Mouse (Mus musculus) kidney, embryonic 16.5 days (tissue): ENCODE measurements around the gene Pheta1. TPM values are rescaled to one million over a fixed set of nuclear protein-coding genes. Genes with fewer than 3 reads are reported as not detected.
A peak's percentile ranks its signal among the peaks of the same experiment; 100 is the strongest.

Experiments
- ATAC-seq: fragments of 200-750 bp; cut with Nextera tagmentation; 2 replicates; pipeline ENCODE4 v1.8.0; 2017; ENCODE audit warnings: moderate TSS enrichment; ENCODE audit not compliant: low FRiP score, low TSS enrichment
- H3K27ac ChIP-seq: fragments of 300-500 bp; sonication (generic); 2 replicates; pipeline ENCODE4 v1.5.1; 2014; ENCODE audit warnings: low read length
- H3K27me3 ChIP-seq: fragments of 300-500 bp; sonication (generic); 2 replicates; pipeline ENCODE4 v1.6.1; 2014; ENCODE audit warnings: low read length, control low read depth, mixed read lengths; ENCODE audit not compliant: insufficient read depth
- H3K36me3 ChIP-seq: fragments of 300-500 bp; sonication (generic); 2 replicates; pipeline ENCODE4 v1.6.1; 2014; ENCODE audit warnings: low read length, control low read depth, mixed read lengths; ENCODE audit not compliant: insufficient read depth
- H3K4me1 ChIP-seq: fragments of 300-500 bp; sonication (generic); 2 replicates; pipeline ENCODE4 v1.6.1; 2014; ENCODE audit warnings: low read length, control low read depth, mixed read lengths; ENCODE audit not compliant: insufficient read depth
- H3K4me2 ChIP-seq: fragments of 300-500 bp; sonication (generic); replicated peaks from 2 replicates; pipeline ENCODE4 v1.6.1; 2014; ENCODE audit warnings: low read depth, low read length
- H3K4me3 ChIP-seq: fragments of 300-500 bp; sonication (generic); 2 replicates; pipeline ENCODE4 v1.5.1; 2014; ENCODE audit warnings: mild to moderate bottlenecking, low read length
- H3K9ac ChIP-seq: fragments of 300-500 bp; sonication (generic); replicated peaks from 2 replicates; pipeline ENCODE4 v1.6.1; 2014; ENCODE audit warnings: low read length
- H3K9me3 ChIP-seq: fragments of 300-500 bp; sonication (generic); 2 replicates; pipeline ENCODE4 v1.6.1; 2016; ENCODE audit warnings: low read length, control low read depth
- WGBS: fragments of 180-500 bp; shearing (Covaris S2); extraction: QIAGEN DNeasy Blood & Tissue Kit; methylation state at CpG from one replicate; pipeline ENCODE4 v1.1.7; 2014; 5-methylcytosine and 5-hydroxymethylcytosine counted together
- polyA plus RNA-seq: library from polyadenylated mRNA; unstranded; fragments of >200 nt; fragmentation: Nextera tagmentation; extraction: Ambion mirVana; gene quantifications from 2 replicates; pipeline ENCODE4 v1.2.1, GENCODE M21; 2015

Pheta1 gene
- polyA plus RNA-seq, 1 experiment from 2014 or later: 33.2 TPM

DNA sequence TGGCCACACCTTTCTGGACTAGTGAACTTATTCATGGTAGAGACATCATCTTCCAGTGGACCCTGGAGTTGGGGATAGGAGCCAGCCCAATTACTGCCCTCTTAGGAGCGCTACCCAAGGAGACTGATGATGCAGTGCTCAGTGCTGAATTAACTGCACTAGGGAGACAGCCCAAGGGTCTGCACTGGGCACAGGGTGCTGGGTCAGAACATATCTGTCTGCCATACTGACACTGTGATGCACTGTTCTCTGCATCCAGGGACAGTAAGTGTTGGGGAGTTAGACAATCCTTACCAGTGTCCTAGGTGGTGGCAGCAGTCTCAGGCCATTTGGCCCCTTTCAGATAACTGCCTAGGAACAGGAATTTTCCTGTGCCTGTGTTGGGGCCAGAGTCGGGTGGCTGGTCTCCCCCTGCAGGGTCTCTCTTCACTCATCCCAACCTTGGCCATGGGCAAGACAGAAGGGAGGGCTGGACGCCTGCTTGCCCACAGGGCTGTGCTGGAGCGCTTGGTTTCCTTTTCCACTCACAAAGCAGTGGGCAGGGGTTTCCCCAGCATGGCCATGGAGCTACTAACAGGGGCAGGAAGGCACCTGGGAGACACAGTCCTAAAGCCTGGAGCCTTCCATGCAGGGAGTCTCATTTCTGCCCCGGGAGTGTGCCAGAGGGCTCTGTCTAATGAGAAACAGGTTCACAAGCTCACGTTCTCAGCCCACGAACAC is 25.8 kb upstream of the Pheta1 start:
- H3K4me1 ChIP-seq: 0 out of 2 replicates have a peak, but pooled peaks cover 3% of the 10 kb centered on the region
- peaks cover 32% of the 10 kb centered on the region for H3K36me3 ChIP-seq
- H3K27me3 ChIP-seq: no peaks in the 10 kb centered on the region
- no peaks in the 10 kb centered on the region for H3K9me3 ChIP-seq
- whole genome bisulfite sequencing: 64% methylated on average over 7 of the region's 7 CpGs
- no peak overlapping the region for H3K4me2 ChIP-seq
- no peak overlapping the region for H3K4me3 ChIP-seq
- H3K27ac ChIP-seq: no peak overlapping the region
- H3K9ac ChIP-seq: no peak overlapping the region
- ATAC-seq: no peak

DNA sequence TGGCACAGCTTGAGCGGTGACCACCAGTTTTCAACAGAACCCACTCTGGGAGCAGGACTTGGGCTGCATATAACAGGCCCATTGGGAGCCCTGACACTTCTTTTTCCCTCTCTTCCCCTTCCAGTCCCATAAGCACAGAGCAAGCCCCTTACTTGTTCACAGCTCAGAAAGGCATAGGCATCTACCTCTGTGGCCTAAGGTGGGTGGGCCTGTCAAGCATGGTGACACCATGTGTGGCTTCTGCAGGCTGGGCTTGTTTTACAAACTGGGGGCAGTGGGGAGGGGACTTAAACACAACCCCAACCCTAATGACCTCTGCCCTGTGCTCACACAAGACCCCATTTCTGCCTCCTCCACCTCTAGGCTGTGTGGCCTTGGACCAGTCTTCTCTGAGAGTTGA is 25.1 kb upstream of the Pheta1 start:
- Histone ChIP-seq H3K4me2 (no peak overlapping the region), H3K27ac (no peak overlapping the region), H3K4me1 (peaks cover 8% of the 10 kb centered on the region; the same call in 1 of the 2 replicates), H3K4me3 (no peak overlapping the region), H3K9me3 (no peaks in the 10 kb centered on the region), H3K9ac (no peak overlapping the region), H3K36me3 (peaks cover 32% of the 10 kb centered on the region), H3K27me3 (no peaks in the 10 kb centered on the region)
- no peak for ATAC-seq
- 100% methylated on average over 1 of the region's 1 CpGs for WGBS

DNA sequence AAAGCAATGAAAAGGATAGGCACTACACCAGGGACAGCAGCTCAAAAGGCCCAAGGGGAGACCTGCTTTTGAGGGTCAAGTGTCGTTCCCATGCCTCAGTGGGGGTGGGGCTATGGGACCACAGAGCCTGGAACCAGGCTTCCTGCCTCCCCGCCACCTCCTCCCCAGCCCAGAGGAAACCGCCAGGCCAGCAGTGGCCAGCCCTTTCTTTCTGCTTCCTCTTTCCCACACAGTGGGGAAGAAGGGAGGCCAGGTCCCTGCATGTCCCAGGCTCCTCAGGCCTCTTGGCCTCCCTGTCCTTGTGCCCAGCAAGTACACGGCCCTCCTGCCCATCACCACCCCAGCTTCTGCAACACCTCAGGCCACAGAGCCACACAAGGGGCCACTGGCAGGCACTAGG is 24.7 kb upstream of the Pheta1 start:
- H3K9ac ChIP-seq: 0 out of 2 replicates have a peak overlapping the region, but pooled peaks have one; percentile 12
- peaks cover 27% of the 10 kb centered on the region for H3K36me3 ChIP-seq
- no peak overlapping the region for H3K4me3 ChIP-seq
- no peaks in the 10 kb centered on the region for H3K27me3 ChIP-seq
- H3K27ac ChIP-seq: peak overlapping the region; percentile 77
- peak; percentile 33 for ATAC-seq
- no peaks in the 10 kb centered on the region for H3K9me3 ChIP-seq
- WGBS: 46% methylated on average over 4 of the region's 4 CpGs
- H3K4me2 ChIP-seq: no peak overlapping the region
- peaks cover 13% of the 10 kb centered on the region; the same call in 1 of the 2 replicates for H3K4me1 ChIP-seq

DNA sequence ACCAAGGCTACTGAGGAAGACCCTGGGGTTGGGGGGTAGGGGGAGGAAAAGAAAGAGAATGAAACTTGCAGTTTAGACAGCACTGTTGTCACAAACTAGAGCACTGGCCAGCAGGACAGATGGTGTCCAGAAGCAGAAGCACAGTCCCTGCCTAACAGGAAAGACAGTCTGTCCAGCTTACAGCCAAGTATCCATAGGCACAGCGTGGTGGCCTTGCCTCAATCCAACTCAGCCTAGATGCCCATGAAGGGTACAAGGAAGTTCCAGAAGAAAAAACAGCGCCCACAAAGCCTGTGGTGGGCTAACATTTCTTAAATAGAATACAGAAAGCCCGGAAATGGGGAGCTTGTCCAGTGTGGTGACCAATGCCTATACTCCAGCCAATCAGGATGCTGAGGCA is 23.2 kb upstream of the Pheta1 start:
- no peak overlapping the region for H3K4me3 ChIP-seq
- WGBS: 90% methylated on average over 3 of the region's 3 CpGs
- H3K4me1 ChIP-seq: peaks cover 15% of the 10 kb centered on the region; the same call in 1 of the 2 replicates
- ATAC-seq: no peak
- H3K36me3 ChIP-seq: peaks cover 23% of the 10 kb centered on the region
- no peak overlapping the region for H3K9ac ChIP-seq
- no peaks in the 10 kb centered on the region for H3K9me3 ChIP-seq
- H3K4me2 ChIP-seq: no peak overlapping the region
- H3K27ac ChIP-seq: no peak overlapping the region
- H3K27me3 ChIP-seq: no peaks in the 10 kb centered on the region

DNA sequence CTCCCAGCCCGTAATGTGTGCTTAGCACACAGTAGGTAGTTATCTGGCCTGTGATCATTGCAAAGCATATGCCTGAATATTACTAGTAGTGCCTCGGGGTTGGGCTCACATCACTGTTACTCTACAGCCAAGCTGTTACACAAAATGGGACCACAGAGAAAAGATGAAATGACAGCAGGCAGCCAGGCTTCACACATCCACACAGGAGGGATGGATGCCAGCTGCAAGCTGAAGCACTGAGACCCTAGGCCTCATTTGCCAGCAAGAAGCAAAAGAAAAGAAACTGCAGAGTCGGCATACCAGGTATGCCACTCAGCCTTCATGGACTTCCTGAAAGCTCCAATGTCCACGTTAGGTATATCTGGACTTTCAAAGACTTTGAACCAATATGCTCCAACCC is 20.9 kb upstream of the Pheta1 start:
- WGBS: 84% methylated on average over 4 of the region's 4 CpGs
- H3K9ac ChIP-seq: no peak overlapping the region

DNA sequence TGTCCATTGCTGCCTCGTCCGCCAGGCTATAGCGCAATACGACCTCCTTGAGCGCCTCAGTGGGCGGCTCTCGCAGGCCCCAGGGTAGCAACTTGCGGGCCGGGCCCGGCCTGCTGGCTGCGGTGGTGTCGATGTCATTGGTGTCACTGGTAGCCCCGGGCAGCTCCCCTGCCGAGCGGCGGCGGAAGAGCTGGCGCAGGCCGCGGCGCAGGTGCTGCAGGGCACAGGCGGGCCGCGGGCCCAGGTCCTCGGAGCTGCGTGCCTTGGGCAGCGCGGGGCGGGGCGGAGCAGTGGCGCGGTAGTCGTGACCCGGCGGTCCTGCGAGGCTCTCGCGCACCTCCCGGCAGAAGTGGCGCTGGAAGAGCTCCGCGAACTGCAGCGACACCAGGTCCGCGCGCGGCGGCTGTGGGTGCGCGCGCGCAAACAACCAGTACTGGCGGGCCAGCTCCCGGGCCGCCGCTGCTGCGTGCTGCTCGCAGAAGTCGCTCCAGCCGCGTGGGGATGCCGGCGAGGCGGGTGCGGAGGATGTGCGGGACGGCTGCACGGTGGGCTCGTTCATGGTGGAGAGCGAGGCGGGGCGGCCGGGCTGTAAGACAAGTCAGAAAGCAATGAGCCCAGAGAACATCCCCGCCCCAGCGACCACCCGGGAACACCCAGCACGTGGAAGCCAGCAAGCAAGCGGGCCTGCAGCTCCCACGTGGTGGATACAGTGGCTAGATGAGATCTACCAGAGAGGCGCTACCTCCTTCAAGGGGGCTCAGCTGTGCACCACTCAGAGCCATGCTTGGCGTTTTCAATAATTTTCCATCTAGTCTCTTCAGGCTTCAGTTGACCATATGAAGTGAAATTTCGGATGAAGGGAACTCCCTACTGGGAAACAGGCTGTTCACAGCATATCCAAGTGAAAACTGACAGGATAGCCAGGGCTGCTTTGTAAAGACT is 20.0 kb upstream of the Pheta1 start:
- Histone ChIP-seq H3K27ac (no peak overlapping the region), H3K9me3 (no peaks in the 10 kb centered on the region), H3K27me3 (no peaks in the 10 kb centered on the region), H3K4me3 (peak overlapping the region; percentile 46), H3K4me1 (peaks cover 32% of the 10 kb centered on the region), H3K9ac (peak overlapping the region; percentile 51), H3K4me2 (peak overlapping the region; percentile 81), H3K36me3 (peaks cover 14% of the 10 kb centered on the region)
- peak; percentile 18; the same call in 1 of the 2 replicates for ATAC-seq
- 9% methylated on average over 76 of the region's 82 CpGs for WGBS

More for the DNA sequence above, 20.9 kb upstream of the Pheta1 start:
- Histone ChIP-seq H3K4me1 (peaks cover 26% of the 10 kb centered on the region), H3K9me3 (no peaks in the 10 kb centered on the region), H3K4me2 (no peak overlapping the region), H3K4me3 (no peak overlapping the region), H3K36me3 (peaks cover 14% of the 10 kb centered on the region), H3K27me3 (no peaks in the 10 kb centered on the region), H3K27ac (no peak overlapping the region)
- no peak for ATAC-seq

DNA sequence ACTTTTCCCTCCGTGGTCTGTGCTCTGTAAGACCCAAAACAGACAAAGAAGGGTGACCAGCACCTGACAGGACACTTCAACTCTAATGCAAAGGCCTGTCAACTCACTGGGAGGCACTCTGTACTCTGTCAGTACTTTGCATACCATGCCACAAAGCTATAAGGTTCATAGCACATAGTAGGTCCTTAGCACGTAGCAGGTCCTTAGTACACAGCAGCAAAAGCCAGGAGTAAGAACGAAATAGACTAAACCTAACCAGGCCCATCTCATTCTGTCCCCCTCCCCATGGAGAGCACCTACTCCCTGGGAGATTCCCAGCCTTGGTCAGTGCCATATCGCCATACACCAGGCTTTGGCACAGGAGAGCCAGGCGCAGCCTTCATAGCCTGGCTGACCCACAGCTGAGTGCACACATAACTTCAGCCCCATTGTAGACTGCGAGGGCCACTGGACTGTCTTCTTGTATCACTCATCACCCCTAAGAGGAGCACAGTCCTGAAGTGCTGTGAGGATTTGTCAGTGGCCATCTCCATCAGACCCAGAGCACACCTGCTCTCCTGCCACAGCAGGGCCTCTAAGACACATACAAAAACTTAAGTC is 17.7 kb upstream of the Pheta1 start:
- H3K9ac ChIP-seq: no peak overlapping the region
- no peak overlapping the region for H3K4me3 ChIP-seq
- no peak overlapping the region for H3K27ac ChIP-seq
- peaks cover 10% of the 10 kb centered on the region for H3K36me3 ChIP-seq
- WGBS: 92% methylated on average over 6 of the region's 6 CpGs
- H3K4me1 ChIP-seq: peaks cover 52% of the 10 kb centered on the region
- no peaks in the 10 kb centered on the region for H3K9me3 ChIP-seq
- no peak for ATAC-seq
- no peaks in the 10 kb centered on the region for H3K27me3 ChIP-seq
- H3K4me2 ChIP-seq: no peak overlapping the region

DNA sequence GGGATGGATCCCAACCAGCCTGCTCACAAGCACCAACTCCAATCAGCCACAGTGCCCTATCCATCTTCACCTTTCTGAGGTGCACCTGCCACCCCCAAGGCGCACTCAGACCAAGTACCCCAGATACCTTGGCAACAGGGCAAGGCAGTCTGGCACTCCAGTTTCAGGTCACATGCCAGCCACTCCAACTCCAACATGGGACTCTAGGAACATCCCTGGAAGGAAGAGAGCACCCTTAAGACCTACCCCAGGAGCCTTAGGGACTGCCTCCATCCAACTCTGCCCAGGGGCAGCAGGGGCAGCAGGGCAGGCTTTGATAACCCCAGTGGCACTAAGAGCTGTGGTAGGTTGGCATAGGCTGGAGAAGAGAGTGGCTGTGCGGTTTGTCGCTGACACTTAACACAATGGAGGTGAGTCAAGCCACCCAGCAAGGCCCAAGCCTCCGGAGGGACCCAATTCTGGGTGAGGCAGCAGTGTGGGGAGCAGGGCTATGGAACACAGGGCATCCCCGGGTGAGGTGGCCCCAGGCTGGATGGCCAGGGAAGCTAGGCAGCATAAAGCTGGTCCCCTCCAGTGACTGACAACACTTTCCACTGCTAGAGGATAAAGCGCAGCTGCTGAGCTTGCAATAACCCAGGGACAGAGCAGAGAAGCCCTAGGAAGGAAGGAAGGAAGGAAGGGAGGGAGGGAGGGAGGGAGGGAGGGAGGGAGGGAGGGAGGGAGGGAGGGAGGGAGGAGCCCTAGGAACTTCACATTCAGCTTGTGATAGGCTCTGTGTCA is 16.2 kb upstream of the Pheta1 start:
- H3K9ac ChIP-seq: peak overlapping the region; percentile 36; the same call in 1 of the 2 replicates
- WGBS: 65% methylated on average over 6 of the region's 6 CpGs
- H3K9me3 ChIP-seq: no peaks in the 10 kb centered on the region
- H3K27ac ChIP-seq: peak overlapping the region; percentile 88
- no peak overlapping the region for H3K4me3 ChIP-seq
- peaks cover 55% of the 10 kb centered on the region for H3K4me1 ChIP-seq
- peaks cover 10% of the 10 kb centered on the region for H3K36me3 ChIP-seq
- no peak for ATAC-seq
- H3K4me2 ChIP-seq: peak overlapping the region; percentile 25; the same call in 1 of the 2 replicates
- no peaks in the 10 kb centered on the region for H3K27me3 ChIP-seq

DNA sequence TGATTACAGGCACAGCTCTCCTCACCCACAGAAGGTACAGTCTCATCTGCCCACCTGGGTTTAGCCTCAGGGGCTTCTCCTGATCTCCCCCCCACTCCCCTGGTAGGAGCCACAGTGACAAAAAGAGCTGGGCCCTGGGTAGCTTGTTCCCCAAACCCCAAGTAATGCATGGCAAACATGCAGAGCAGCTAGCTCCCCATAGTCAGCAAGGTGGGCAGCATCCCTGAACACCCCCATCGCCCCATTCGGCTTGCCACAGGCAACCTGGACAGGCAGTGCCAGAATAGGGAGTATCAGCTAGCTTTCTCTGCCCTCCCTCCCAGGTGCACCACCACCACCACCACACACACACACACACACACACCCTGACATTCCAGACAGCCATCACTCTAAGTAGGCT is 15.6 kb upstream of the Pheta1 start:
- H3K27ac ChIP-seq: peak overlapping the region; percentile 88
- ATAC-seq: no peak
- 76% methylated on average over 2 of the region's 2 CpGs for WGBS
- H3K4me2 ChIP-seq: peak overlapping the region; percentile 97
- H3K27me3 ChIP-seq: no peaks in the 10 kb centered on the region
- H3K4me3 ChIP-seq: peak overlapping the region; percentile 87; the same call in 1 of the 2 replicates
- no peaks in the 10 kb centered on the region for H3K9me3 ChIP-seq
- peak overlapping the region; percentile 38; the same call in 1 of the 2 replicates for H3K9ac ChIP-seq
- peaks cover 61% of the 10 kb centered on the region for H3K4me1 ChIP-seq
- peaks cover 4% of the 10 kb centered on the region for H3K36me3 ChIP-seq
